In genomic region chr5:139675707-139675967, GRCm38 (mm10) we compare ENCODE assay signal across 20 mouse cellular contexts.
DNase-seq lines count a peak whose midpoint lies in the region; ATAC-seq and TF ChIP-seq lines count a peak whose summit lies in the region.
"Had no signal": no experiment of that assay in that cellular context is flagged by ENCODE, and none has a peak within 500 bp of the region (broad histone marks: within the 10 kb centered on the region; RNA-seq: fewer than 3 reads in every experiment).

No protein-coding gene starts in this region.

- ATAC-seq in forebrain, embryonic 13.5 days, result 0 out of 2 replicates have a peak, but pooled peaks have one; percentile 21
- ATAC-seq in forebrain, postnatal 0 days, result no peak
- ATAC-seq in kidney, postnatal 0 days (replicated peaks; ENCODE audit: low FRiP score, low read depth), result no peak
- no peak; the same call in 1 of the 2 replicates for ATAC-seq in kidney, embryonic 14.5 days (ENCODE audit: low FRiP score, low TSS enrichment)
- 0 out of 2 replicates have a peak, but pooled peaks have one; percentile 32 for ATAC-seq in midbrain, embryonic 16.5 days
- ATAC-seq in midbrain, embryonic 11.5 days (ENCODE audit: low FRiP score), result no peak

- H3K4me2 ChIP-seq in forebrain, embryonic 13.5 days, result no peak overlapping the region
- no peak overlapping the region for H3K4me2 ChIP-seq in forebrain, postnatal 0 days (ENCODE audit: low read depth)
- no peak overlapping the region for H3K4me2 ChIP-seq in kidney, postnatal 0 days (ENCODE audit: low read length)
- H3K4me2 ChIP-seq in kidney, embryonic 14.5 days (replicated peaks; ENCODE audit: low read depth, low read length), result no peak overlapping the region
- H3K4me2 ChIP-seq in midbrain, embryonic 16.5 days (ENCODE audit: low read length), result no peak overlapping the region
- no peak overlapping the region for H3K4me2 ChIP-seq in midbrain, embryonic 11.5 days
- H3K4me2 ChIP-seq: embryonic facial prominence, embryonic 12.5 days had no signal

- no peak overlapping the region for H3K27ac ChIP-seq in forebrain, embryonic 13.5 days
- no peak overlapping the region for H3K27ac ChIP-seq in forebrain, postnatal 0 days (ENCODE audit: low read depth, low read length)
- H3K27ac ChIP-seq in kidney, postnatal 0 days, result no peak overlapping the region
- H3K27ac ChIP-seq in kidney, embryonic 14.5 days (ENCODE audit: low read depth, low read length), result no peak overlapping the region
- H3K27ac ChIP-seq in midbrain, embryonic 16.5 days (ENCODE audit: low read length), result no peak overlapping the region
- no peak overlapping the region for H3K27ac ChIP-seq in midbrain, embryonic 11.5 days (ENCODE audit: low read depth, low read length)
- H3K27ac ChIP-seq: embryonic facial prominence, embryonic 12.5 days; heart, adult 2 months; left cerebral cortex, adult 2 months had no signal

- peaks cover 96% of the 10 kb centered on the region for H3K27me3 ChIP-seq in forebrain, embryonic 13.5 days
- H3K27me3 ChIP-seq in forebrain, postnatal 0 days (ENCODE audit: insufficient read depth, low read length), result peaks cover 43% of the 10 kb centered on the region
- H3K27me3 ChIP-seq in kidney, postnatal 0 days (ENCODE audit: insufficient read depth, low read length), result 0 out of 2 replicates have a peak, but pooled peaks cover 8% of the 10 kb centered on the region
- peaks cover 24% of the 10 kb centered on the region for H3K27me3 ChIP-seq in kidney, embryonic 14.5 days (ENCODE audit: control insufficient read depth, insufficient read depth, low read length)
- H3K27me3 ChIP-seq in midbrain, embryonic 16.5 days (ENCODE audit: control insufficient read depth, insufficient read depth, low read depth, low read length), result peaks cover 6% of the 10 kb centered on the region
- peaks cover 5% of the 10 kb centered on the region for H3K27me3 ChIP-seq in midbrain, embryonic 11.5 days (ENCODE audit: control insufficient read depth, insufficient read depth, low read length)

- DNase-seq in forebrain, postnatal 0 days, result no peak
- DNase-seq in kidney, postnatal 0 days (ENCODE audit: low spot score), result no peak
- DNase-seq in midbrain, embryonic 11.5 days (ENCODE audit: low spot score, missing footprints), result no peak
- DNase-seq in spleen, adult 12 weeks (ENCODE audit: low spot score), result no peak
- DNase-seq: adrenal gland, postnatal 14 days; cerebellum, adult 11 months; gastrocnemius, postnatal 14 days; heart, adult 2 months; heart, postnatal 36 days; kidney, postnatal 25 days; left cerebral cortex, postnatal 4 days; liver; right cerebral cortex, adult 18-20 months; thymus, postnatal 14 days had no signal

- peaks cover 11% of the 10 kb centered on the region for H3K4me1 ChIP-seq in forebrain, embryonic 13.5 days
- no peaks in the 10 kb centered on the region for H3K4me1 ChIP-seq in forebrain, postnatal 0 days (ENCODE audit: insufficient read depth)
- H3K4me1 ChIP-seq in kidney, postnatal 0 days (replicated peaks; ENCODE audit: insufficient read depth, low read length), result no peaks in the 10 kb centered on the region
- H3K4me1 ChIP-seq in kidney, embryonic 14.5 days (ENCODE audit: control insufficient read depth, insufficient read depth, low read length), result no peaks in the 10 kb centered on the region
- H3K4me1 ChIP-seq in midbrain, embryonic 16.5 days (ENCODE audit: control insufficient read depth, insufficient read depth, low read length), result no peaks in the 10 kb centered on the region
- H3K4me1 ChIP-seq in midbrain, embryonic 11.5 days (ENCODE audit: control insufficient read depth, insufficient read depth, low read length), result peaks cover 4% of the 10 kb centered on the region; the same call in 1 of the 2 replicates
- H3K4me1 ChIP-seq: embryonic facial prominence, embryonic 12.5 days had no signal

- no peaks in the 10 kb centered on the region for H3K36me3 ChIP-seq in forebrain, embryonic 13.5 days (ENCODE audit: poor library complexity, severe bottlenecking)
- H3K36me3 ChIP-seq in forebrain, postnatal 0 days (ENCODE audit: insufficient read depth), result no peaks in the 10 kb centered on the region
- no peaks in the 10 kb centered on the region for H3K36me3 ChIP-seq in kidney, postnatal 0 days (ENCODE audit: insufficient read depth, low read length)
- H3K36me3 ChIP-seq in kidney, embryonic 14.5 days (ENCODE audit: control insufficient read depth, insufficient read depth, low read length), result no peaks in the 10 kb centered on the region
- no peaks in the 10 kb centered on the region for H3K36me3 ChIP-seq in midbrain, embryonic 16.5 days (ENCODE audit: control insufficient read depth, insufficient read depth, low read length)
- H3K36me3 ChIP-seq in midbrain, embryonic 11.5 days (ENCODE audit: control insufficient read depth, insufficient read depth, low read length), result no peaks in the 10 kb centered on the region
- H3K36me3 ChIP-seq: embryonic facial prominence, embryonic 12.5 days had no signal

- H3K9me3 ChIP-seq in forebrain, embryonic 13.5 days (replicated peaks), result 0 out of 2 replicates have a peak, but pooled peaks cover under 1% of the 10 kb centered on the region
- H3K9me3 ChIP-seq in forebrain, postnatal 0 days (ENCODE audit: low read length), result no peaks in the 10 kb centered on the region
- H3K9me3 ChIP-seq in kidney, postnatal 0 days (replicated peaks; ENCODE audit: low read length), result no peaks in the 10 kb centered on the region
- H3K9me3 ChIP-seq in kidney, embryonic 14.5 days (ENCODE audit: control insufficient read depth, low read length), result no peaks in the 10 kb centered on the region
- no peaks in the 10 kb centered on the region for H3K9me3 ChIP-seq in midbrain, embryonic 16.5 days (replicated peaks; ENCODE audit: control insufficient read depth, low read length, poor library complexity, severe bottlenecking)
- no peaks in the 10 kb centered on the region for H3K9me3 ChIP-seq in midbrain, embryonic 11.5 days (ENCODE audit: control insufficient read depth, low read length)
- H3K9me3 ChIP-seq: embryonic facial prominence, embryonic 12.5 days had no signal

- H3K9ac ChIP-seq in forebrain, embryonic 13.5 days, result no peak overlapping the region
- no peak overlapping the region for H3K9ac ChIP-seq in forebrain, postnatal 0 days
- no peak overlapping the region for H3K9ac ChIP-seq in kidney, postnatal 0 days (ENCODE audit: low read depth, low read length)
- no peak overlapping the region for H3K9ac ChIP-seq in kidney, embryonic 14.5 days (ENCODE audit: low read depth, low read length)
- H3K9ac ChIP-seq in midbrain, embryonic 16.5 days (ENCODE audit: low read depth, low read length), result no peak overlapping the region
- H3K9ac ChIP-seq in midbrain, embryonic 11.5 days (ENCODE audit: low read length), result no peak overlapping the region
- H3K9ac ChIP-seq: embryonic facial prominence, embryonic 12.5 days had no signal

- TF ChIP-seq CTCF in forebrain, postnatal 0 days (IDR thresholded peaks at IDR 0.05; ENCODE audit: low read depth), result no peak; the same call in 1 of the 2 replicates
- peak; percentile 40 for TF ChIP-seq CTCF in kidney, postnatal 0 days (IDR thresholded peaks at IDR 0.05; ENCODE audit: low read depth)

- H3K4me3 ChIP-seq in forebrain, embryonic 13.5 days, result no peak overlapping the region
- no peak overlapping the region for H3K4me3 ChIP-seq in forebrain, postnatal 0 days (ENCODE audit: low read depth, low read length)
- H3K4me3 ChIP-seq in kidney, postnatal 0 days (replicated peaks; ENCODE audit: low read depth, low read length), result no peak overlapping the region
- no peak overlapping the region for H3K4me3 ChIP-seq in kidney, embryonic 14.5 days (ENCODE audit: low read length)
- no peak overlapping the region for H3K4me3 ChIP-seq in midbrain, embryonic 16.5 days (ENCODE audit: low read depth, low read length)
- H3K4me3 ChIP-seq in midbrain, embryonic 11.5 days (ENCODE audit: low read depth, low read length), result no peak overlapping the region
- H3K4me3 ChIP-seq: embryonic facial prominence, embryonic 12.5 days; erythroblast, embryonic 14.5 days; heart, adult 2 months; left cerebral cortex, adult 2 months had no signal

Comparison
In these comparisons a context has a peak if more than half of its experiments do, and no peak if none do; other contexts are left out.
1. ATAC-seq: peak in forebrain, embryonic 13.5 days (single experiment) and midbrain, embryonic 16.5 days (single experiment); none in forebrain, postnatal 0 days (single experiment), kidney, postnatal 0 days (single experiment), kidney, embryonic 14.5 days (single experiment) and midbrain, embryonic 11.5 days (single experiment).